ENCODE assay signal across 9 mouse cellular contexts in the genomic region with DNA sequence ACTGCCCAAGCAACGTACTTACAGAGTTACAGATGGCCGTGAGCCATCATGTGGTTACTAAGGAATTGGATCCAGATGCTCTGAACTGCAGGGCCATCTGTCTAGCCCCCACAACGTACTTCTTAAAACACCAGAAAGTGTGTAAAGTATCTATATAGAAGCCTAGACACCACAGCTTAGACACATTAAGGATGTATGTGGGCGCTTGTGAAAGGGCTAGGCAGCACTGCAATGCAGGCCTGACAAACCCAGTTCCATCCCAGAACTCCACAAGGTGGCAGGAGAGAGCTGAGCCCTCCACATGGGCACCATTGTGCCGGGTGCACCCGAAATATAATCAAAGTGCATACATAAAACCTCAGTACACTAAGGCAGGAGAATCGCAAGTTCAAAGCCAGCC. TPM values are rescaled to one million over a fixed set of nuclear protein-coding genes. Genes with fewer than 3 reads are reported as not detected.
DNase-seq lines count a peak whose midpoint lies in the region; ATAC-seq and TF ChIP-seq lines count a peak whose summit lies in the region.
"Had no signal": no experiment of that assay in that cellular context is flagged by ENCODE, and none has a peak within 500 bp of the region (broad histone marks: within the 10 kb centered on the region; RNA-seq: fewer than 3 reads in every experiment).

No protein-coding gene starts in this region.

- WGBS in cerebellum, adult 2 months = 45% methylated on average over 7 of the region's 7 CpGs
- WGBS in limb, embryonic 12.5 days = 19% methylated on average over 7 of the region's 7 CpGs

- H3K9ac ChIP-seq in limb, embryonic 12.5 days (replicated peaks) = no peak overlapping the region
- H3K9ac ChIP-seq: heart, embryonic 13.5 days had no signal

- no peaks in the 10 kb centered on the region for H3K9me3 ChIP-seq in limb, embryonic 12.5 days
- H3K9me3 ChIP-seq: heart, embryonic 13.5 days had no signal

- TF ChIP-seq POLR2A in cerebellum, adult 2 months (IDR thresholded peaks at IDR 0.05; ENCODE audit: borderline replicate concordance, insufficient read depth, low read length) = no peak

- no peak overlapping the region for H3K4me3 ChIP-seq in cerebellum, adult 2 months (replicated peaks; ENCODE audit: insufficient read depth, low read depth, low read length)
- no peak overlapping the region for H3K4me3 ChIP-seq in limb, embryonic 12.5 days (replicated peaks)
- H3K4me3 ChIP-seq: heart, embryonic 13.5 days had no signal

- no peaks in the 10 kb centered on the region for H3K4me1 ChIP-seq in cerebellum, adult 2 months (ENCODE audit: control insufficient read depth, insufficient read depth, low read length)
- peaks cover 16% of the 10 kb centered on the region for H3K4me1 ChIP-seq in limb, embryonic 12.5 days (replicated peaks)

- peak; percentile 99 for ATAC-seq in frontal cortex, adult (ENCODE audit: low TSS enrichment)
- peak; percentile 92 for ATAC-seq in limb, embryonic 12.5 days (ENCODE audit: insufficient number of reproducible peaks, insufficient read depth, low FRiP score, low TSS enrichment, low read depth)

- no peak overlapping the region for H3K27ac ChIP-seq in cerebellum, adult 2 months (ENCODE audit: insufficient read depth, low read length)
- H3K27ac ChIP-seq in limb, embryonic 12.5 days = peak overlapping the region; percentile 45
- H3K27ac ChIP-seq: heart, embryonic 13.5 days had no signal

- peak; percentile 19 to 34 for DNase-seq in urinary bladder, adult 18-20 months (ENCODE audit: low spot score in 2 of 2)
- no peak for DNase-seq in urinary bladder, postnatal 10 days (ENCODE audit: low spot score)
- peak; percentile 26 to 40 for DNase-seq in cerebellum, adult 2 months
- DNase-seq in kidney, adult 9 months = peak; percentile 50
- peak; percentile 44 for DNase-seq in naive thymus-derived CD4-positive, alpha-beta T cell, adult 2 months (ENCODE audit: low read depth)
- peak; percentile 58 for DNase-seq in thymus, postnatal 14 days

- peaks cover 28% of the 10 kb centered on the region for H3K36me3 ChIP-seq in limb, embryonic 12.5 days

- no peak overlapping the region for H3K4me2 ChIP-seq in limb, embryonic 12.5 days
- H3K4me2 ChIP-seq: heart, embryonic 13.5 days had no signal

- H3K27me3 ChIP-seq in cerebellum, adult 2 months (ENCODE audit: control insufficient read depth, insufficient read depth, low read length) = no peaks in the 10 kb centered on the region
- no peaks in the 10 kb centered on the region for H3K27me3 ChIP-seq in limb, embryonic 12.5 days
- H3K27me3 ChIP-seq: heart, embryonic 13.5 days had no signal

- peak; percentile 58; the same call in 1 of the 2 replicates for TF ChIP-seq CTCF in cerebellum, adult 2 months (IDR thresholded peaks at IDR 0.05; ENCODE audit: borderline replicate concordance, insufficient read depth, low read depth, low read length)

RNA-seq across cellular contexts. Expression of a gene that starts 37.2 kb away (rescaled TPM):
- polyA plus RNA-seq in cerebellum, adult 2 months (2012; rRNA removed) = 31.7 and 31.9 TPM in 2 replicates
- 55.3 and 58.1 TPM in 2 replicates for polyA plus RNA-seq in limb, embryonic 12.5 days (2016; fragmentation: Nextera tagmentation; extraction: Ambion mirVana)

RNA-seq across cellular contexts. Expression of a gene that starts 54.6 kb away (rescaled TPM):
- polyA plus RNA-seq in cerebellum, adult 2 months (2012; rRNA removed) = 56.6 and 66.9 TPM in 2 replicates
- 7.2 and 7.7 TPM in 2 replicates for polyA plus RNA-seq in limb, embryonic 12.5 days (2016; fragmentation: Nextera tagmentation; extraction: Ambion mirVana)
